Mouse (Mus musculus) mouse embryonic stem cell (cell line): ENCODE measurements around the gene Ccdc144b.

Source experiments
- in situ Hi-C, 2 experiments: fragments of 300-500 bp; cut with MboI; formaldehyde crosslinking; loops; 1 replicate in 1 of 2; 3 replicates in 1 of 2; pipeline ENCODE4 v1.14.3; 2019 to 2020; ENCODE audit warnings: low sequenced_read_pairs in 2 of 2, low pct_unique_long_range_greater_than_20kb in 1 of 2, mixed read lengths in 1 of 2; ENCODE audit not compliant: unreplicated experiment in 1 of 2

The Ccdc144b gene

DNA sequence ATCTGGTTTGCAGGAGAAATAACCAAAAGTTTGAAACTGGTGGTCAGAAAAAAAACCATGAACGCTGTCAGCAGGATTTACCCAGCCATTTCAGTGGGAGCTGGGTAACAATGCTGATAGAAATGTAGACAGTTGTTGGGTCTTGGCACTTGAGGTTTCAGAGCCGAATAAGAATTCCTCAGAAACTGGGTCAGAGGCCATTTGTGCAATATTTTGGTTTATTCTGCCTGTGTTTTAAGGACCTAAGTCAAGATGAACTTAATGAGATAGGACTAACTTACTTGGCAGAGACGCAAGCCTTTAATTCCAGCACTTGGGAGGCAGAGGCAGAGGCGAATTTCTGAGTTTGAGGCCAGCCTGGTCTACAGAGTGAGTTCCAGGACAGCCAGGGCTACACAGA is 8.3 kb downstream of the Ccdc144b start:
- in situ Hi-C loops = no loop called here

DNA sequence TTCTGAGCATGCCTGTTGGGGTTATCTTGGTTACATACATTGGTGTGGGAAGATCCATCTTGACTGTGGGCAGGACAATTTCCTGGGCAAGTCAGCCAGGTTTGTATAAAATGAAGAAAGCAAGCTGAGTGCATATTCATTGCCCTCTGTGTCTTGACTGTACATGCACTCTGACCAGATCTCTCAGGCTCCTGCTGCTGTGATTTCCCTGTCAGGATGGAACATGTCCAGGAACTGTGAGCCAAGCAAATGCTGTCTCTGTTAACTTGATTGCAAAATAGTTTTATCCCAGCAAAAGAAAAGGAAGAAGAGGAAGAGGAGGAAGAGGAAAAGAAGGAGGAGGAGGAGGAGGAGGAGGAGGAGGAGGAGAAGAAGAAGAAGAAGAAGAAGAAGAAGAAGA is 8.8 kb downstream of the Ccdc144b start:
- in situ Hi-C loops = no loop called here

DNA sequence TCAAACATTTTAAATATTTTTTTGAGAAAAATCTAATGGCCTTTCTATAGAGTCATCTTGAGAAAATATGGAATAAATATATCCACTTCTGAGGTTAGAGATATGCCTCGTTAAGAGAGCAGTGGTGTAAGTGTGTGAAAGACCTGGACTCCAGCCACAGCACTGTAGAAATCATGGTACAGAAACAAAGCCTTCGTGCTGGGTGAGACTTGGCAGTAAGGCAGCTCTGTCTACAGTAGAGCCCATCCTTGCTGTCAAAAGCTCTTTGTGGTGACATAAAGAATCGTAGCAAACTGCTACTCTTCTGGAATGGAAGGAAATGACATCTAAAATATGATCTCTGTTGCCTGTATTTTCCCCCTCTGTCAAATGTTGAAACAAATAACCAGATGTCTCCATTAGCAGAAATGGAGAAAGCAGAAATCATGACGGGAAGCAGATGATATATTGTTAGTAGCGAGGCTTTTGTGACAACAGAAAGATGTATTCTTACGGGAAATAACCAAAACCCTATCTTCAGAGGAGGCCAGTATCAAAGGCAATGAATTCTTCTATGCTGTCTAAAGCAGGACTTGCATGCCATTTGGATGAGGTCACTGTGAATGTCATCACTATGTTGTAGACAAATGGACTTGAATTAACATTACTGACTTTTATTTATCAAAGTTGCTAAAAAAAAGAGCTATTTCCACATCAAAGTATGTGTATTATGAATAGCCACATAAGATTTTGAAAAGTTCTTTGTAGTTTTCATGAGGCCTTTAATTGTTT is 21.4 kb downstream of the Ccdc144b start:
- in situ Hi-C loops = no loop called here

DNA sequence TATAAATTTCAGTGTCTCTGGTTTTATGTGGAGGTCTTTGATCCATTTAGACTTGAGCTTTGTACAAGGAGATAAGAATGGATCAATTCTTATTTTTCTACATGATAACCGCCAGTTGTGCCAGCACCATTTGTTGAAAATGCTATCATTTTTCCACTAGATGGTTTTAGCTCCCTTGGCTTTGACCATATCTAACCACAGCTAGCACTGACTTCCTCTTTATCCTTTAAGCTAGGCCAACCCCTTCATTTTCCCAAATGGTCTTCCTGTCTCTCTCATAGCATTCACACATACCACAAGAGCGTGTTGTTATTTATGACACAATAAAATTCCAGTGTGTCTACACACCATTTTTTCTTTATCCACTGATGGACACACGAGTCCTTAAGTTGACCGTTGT is 23.4 kb downstream of the Ccdc144b start:
- in situ Hi-C loops = no loop called here

DNA sequence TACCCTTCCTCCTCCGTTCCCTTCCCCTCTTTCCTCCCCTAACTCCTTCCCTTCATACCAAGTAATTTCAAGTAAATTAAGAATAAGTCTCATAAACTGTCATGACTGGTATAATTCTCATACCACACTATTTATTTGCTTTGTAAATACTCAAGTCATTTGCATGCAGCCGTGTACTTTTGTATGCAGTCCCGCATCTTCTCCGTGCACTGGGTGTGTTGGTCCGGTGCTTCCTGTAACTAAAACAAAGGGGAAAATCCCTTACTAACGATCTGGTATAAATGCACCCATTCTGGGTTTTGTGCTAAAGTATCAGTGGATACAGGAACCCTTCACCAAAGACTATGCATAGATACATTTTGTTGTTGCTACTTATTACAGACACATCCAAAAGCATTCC is 27.6 kb downstream of the Ccdc144b start:
- in situ Hi-C loops = no loop called here

DNA sequence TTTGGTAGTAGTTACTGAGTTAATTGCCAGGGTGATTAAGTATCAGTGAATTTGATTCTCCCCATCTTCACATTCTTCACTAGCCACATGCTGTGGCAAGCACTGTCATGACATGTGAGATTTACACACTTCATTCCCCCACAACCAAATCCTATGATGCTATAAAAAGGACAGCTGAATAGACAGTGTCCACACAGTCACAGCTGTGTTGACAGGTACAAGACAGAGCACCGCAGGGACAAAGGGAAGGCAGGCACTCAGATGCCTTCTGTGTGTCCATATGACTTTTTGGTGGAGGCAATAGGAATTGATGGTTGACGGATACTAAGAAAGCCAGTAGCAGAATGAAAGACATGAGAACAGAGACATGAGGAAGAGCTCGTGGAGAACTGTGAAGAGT is 42.1 kb downstream of the Ccdc144b start:
- in situ Hi-C loops = no loop called here

DNA sequence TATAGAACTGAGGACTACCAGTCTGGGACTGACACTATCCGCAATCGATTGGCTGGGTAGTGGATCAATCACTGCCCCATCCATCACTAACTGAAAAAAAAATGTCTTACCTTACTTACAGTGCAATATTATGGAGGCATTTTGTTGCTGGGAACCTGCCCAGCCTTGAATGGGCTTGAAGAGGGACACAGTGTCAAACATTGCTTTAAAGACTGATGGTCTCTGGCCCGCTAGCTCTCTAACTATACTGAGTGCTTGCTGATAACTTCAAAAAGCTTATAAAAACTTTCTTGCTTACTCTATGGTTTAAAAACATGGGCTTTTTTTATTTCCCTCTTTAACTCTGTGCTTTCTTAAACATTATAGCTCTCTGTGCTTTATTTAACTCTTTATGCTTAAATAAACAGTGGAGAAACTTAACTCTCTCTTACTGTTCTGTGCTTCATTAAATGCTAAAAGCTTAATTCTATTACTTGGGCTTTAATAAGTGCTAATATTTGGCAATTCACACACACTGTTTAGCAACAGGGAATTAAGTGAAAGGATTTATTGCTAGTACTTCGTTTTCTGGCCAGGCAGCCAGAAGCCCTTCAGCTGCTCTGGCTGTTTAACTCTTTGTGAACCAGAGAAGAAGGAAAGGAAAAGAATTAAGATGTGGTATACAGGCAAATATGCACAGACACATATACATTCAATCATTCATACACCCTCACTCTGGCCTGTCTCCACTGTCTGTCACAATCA is 44.8 kb downstream of the Ccdc144b start:
- in situ Hi-C loops = no loop called here

DNA sequence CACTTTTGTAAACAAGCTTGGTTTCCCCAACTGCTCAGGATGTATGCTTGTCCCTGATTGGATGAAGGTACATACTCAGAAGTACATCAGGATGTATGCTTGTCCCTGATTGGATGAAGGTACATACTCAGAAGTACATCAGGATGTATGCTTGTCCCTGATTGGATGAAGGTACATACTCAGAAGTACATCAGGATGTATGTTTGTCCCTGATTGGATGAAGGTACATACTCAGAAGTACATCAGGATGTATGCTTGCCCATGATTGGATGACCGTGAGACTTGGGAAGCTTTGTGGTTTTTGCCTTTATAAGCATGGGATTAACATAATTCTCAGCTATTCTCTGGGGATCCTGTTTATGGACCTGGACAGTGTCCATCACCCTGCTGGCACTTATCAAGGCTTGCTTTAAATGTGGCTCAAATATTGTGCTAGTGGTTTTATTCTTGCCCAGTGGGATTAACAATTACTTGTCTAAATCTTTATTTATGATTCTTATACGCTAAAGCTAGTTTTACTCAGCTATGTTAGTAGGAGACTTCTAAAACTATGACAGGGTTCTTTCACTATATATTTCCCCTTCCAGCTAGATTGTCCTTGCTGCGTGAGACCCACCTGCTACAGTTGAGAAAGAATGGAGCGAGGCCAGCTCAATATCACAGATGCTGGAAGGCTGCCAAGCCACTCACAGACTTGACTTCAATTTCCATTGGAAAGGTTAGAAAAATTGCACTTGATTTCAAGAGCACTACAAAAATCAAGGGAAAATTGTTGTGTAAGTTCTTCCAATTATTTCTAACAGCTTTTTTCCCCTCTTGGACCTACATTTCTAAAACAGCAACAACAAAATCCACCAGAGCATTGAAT is 49.1 kb downstream of the Ccdc144b start:
- in situ Hi-C loops = no loop called here

DNA sequence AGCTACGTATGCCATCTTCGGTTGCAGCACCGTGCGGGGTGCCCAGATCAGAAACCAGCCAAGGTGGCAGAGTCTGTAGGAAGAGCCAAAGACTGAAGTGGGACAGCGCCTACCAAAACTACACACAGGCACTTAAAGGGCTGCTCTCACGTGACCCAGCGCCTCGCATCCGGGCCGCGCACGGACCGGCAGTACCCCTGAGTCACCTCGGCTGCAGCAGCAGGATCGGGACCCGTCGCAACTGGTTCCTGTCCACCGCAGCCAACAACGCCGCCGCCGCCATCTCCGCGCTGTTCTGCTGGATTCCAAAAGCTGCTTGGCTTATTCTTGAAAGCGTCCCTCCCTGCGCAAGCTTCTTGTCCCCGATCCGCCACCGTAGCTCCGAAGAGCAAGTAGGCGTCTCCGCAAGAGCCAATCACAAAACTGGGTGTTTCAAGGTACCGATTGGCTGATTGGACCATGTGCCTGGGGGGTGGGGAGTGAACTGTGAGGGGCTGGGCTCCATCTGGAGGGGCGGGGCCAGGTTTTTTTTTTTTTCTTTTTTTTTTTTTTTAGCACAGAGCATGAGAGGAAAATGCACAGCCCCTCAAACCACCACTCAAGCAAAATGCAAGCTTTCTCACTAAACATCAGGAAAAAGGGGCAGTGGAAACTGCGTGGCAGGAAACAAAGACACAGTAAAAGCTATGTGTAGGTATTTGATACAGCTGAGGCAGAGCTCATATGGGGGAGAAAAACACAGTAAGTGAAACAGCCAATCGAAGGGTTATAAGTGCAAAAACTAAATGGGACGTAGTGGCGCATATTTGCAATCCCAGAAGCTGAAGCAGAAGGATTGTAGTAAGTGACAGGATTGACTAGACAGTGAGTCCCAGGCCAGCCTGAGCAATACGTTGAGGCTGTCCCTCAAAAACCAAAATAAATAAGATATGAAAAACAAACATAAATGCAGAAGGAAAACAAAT is 52.8 kb downstream of the Ccdc144b start, which contains the start of gene Mccc1:
Gene Mccc1, minus strand, starts transcription at position 404 of the 965 bp plus-strand sequence.
- in situ Hi-C loops = no loop called here

DNA sequence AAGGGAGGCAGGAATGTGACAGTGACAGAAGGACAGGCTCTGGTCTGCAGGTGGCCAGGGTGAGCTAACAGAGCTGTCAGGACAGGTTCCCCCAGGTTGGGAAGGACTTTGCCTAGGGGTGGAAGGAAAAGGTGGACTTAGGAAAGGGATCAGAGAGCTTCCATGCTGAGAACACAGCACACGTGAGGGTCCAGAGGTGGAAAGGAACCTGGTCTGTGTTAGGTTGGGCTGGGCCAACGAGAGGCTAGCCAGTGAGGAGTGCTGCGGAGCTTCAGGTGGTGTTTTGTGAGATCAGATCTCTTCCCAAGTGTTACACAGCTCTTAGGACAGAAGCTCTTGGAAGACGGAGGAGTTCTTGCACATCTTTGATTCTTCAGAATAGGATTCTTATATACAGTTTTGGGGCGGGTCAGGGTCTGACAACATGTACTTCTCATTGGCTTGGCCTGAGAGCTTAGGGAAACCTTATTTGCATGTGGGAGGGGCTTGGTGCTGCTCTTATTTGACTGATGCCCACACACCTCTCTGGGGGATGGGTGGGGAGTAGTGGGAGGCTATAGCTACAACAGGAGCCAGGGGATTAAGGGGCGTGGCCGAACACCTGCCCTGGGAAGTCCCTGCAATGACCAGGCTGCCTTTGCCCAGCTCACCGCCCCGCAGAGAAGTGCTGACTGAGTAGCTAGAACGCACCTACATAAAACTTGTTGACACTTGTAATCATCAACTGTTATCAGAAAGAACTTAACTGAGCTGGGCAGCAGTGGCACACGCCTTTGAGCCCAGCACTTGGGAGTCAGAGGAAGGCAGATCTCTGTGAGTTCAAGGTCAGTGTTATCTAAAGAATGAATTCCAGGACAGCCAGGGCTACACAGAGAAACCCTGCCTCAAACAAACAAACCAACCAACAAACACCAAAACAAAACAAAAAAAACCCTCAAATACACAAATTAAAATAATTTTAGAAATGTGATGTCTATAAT is 58.5 kb downstream of the Ccdc144b start:
- in situ Hi-C loops = no loop called here

DNA sequence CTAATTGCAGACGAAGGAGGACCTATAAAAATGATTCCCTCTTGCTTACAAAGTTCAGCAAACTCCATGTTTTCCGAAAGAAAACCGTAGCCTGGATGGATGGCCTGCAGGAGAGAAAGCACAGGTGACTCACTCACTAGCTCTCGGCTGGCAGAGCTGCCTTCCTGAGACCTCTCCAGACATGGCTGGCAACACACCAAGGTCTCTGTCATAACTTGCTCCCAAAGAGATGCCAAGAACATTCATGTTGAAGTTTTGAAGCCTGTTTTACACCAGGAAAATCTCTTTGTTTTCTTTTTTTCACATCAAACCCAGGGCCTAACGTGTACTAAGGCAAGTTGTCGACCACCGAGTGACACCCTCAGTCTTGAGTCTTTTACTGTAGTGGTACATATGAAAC is 62.6 kb downstream of the Ccdc144b start:
- in situ Hi-C loops = no loop called here

DNA sequence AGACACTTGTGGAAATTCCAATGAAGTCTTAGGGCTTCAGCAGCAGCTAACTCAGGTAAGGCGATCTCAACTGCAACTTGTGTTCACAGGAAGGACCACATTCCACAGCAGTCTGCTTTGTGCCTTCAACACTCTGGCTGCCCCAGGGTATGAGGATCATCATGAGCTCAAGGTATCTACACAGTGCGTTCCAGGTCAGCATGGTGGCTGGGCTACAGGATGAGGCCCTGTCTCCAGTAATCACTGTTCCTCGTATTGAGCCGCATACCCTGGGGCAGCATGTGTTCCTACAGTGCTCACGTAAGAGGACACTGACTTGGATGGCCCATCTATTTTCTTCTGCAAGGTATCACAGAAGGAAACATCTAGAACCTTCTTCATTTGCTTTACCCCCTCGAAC is 65.3 kb downstream of the Ccdc144b start:
- in situ Hi-C loops = no loop called here

DNA sequence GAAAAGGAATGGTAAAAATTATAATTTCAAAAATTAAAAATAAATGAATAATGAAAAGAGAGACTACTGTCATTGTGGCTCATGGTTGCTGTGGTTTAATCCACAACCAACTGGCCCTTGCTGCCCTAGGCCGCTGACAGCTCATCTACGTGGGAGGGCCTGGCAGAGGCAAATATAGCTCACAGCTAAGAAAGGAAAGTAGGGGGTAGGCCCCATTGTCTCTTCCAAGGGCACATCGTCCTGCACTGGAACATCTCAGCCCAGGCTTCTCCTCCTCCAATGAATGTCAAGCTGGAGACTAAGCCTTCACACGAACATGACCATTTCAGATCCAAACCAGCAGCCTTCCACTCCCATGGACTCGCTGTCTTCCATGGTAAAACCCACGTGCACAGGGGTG is 67.1 kb downstream of the Ccdc144b start:
- in situ Hi-C loops = no loop called here

DNA sequence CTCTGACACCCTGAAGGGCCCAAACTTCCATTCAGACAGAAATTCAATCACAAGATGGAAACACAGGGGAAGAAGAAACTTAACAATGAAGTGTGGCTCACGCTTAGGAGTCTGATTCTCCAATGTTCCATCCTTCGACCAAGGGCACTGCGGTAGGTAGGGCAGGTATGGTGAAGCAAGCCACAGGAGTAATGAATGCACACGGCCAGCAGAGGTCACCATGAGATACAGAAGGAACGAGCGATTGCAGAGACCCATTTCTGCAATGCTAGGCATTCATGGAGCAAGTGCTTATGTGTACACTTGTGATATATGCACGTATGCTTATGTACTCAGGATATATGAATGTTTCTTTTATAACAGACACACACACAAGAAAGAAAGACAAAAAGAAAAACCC is 79.8 kb downstream of the Ccdc144b start:
- in situ Hi-C loops = loop anchor here (10.0 to 25.0 kb wide), 3 partner anchors 161 to 286 kb away; no protein-coding TSS in a partner anchor

DNA sequence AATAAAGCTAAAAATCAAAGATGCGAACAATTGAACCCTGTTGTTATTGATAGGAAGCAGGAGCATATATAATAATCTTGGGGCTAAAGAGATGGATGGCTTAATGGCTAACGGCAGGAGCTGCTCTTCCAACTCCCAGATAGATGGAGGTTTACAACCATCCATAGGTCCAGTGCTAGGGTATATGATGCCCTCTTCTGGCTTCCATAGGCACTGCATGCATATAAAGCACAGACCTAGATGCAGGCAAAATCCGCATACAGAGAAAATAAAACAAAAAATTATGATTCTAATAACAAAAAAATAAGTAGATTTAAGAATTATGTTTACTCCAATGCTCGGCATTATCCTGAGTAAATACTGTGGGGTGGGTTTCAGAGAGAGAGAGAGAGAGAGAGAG is 80.4 kb downstream of the Ccdc144b start:
- in situ Hi-C loops = loop anchor here (10.0 to 25.0 kb wide), 3 partner anchors 162 to 286 kb away; no protein-coding TSS in a partner anchor

DNA sequence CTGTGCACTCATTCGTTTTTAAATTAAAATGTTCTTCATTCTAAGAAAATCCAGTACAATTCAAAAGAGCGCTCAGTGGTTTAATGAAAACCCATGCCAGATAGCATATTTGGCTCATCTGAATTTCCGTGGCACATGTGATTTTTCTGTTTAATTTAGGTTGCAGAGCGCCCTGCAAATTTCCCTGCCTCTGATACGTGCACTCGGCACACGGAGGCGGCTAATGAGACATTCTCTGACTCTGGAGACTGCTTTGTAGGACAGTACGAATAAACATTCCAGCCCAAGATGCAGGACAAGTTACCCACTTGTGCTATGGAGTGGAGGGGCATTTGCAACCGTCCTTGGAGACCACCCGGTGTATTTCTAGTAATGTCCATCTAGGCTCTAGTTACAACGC is 82.2 kb downstream of the Ccdc144b start:
- in situ Hi-C loops = loop anchor here (10.0 to 25.0 kb wide), 3 partner anchors 164 to 284 kb away; no protein-coding TSS in a partner anchor

DNA sequence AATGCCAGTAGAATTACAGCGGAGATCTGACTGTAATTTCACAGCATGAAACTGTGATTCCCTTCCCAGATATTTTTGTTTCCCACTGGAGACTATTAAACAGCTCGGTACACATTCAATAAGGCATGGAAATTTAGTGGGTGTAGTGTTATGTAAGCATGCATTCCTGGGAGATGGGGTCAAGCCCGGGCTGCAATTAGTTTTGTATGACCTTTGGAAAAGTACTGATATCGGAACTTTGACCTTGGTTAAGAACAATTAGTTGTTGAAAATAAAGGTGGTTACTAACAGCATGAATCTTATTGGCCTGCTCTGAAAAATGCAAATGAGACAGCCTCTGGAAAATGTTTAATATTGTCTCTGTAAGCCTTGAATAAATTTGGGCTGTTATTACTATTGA is 82.9 kb downstream of the Ccdc144b start:
- in situ Hi-C loops = loop anchor here (10.0 to 25.0 kb wide), 3 partner anchors 164 to 283 kb away; no protein-coding TSS in a partner anchor
